Mouse (Mus musculus) hindbrain, embryonic 16.5 days (tissue): Measurements from ENCODE around the gene Trpc4ap. TPM values are rescaled to one million over a fixed set of nuclear protein-coding genes. Genes with fewer than 3 reads are reported as not detected.

Source experiments
- ATAC-seq: fragments of 200-750 bp; cut with Nextera tagmentation; 2 replicates; pipeline ENCODE4 v1.8.0; 2017; ENCODE audit warnings: moderate TSS enrichment, moderate library complexity
- H3K27ac ChIP-seq: fragments of 300-500 bp; sonication (generic); 2 replicates; pipeline ENCODE4 v1.5.1; 2014; ENCODE audit warnings: low read depth, mild to moderate bottlenecking, control low read depth, low read length, moderate library complexity
- H3K27me3 ChIP-seq: fragments of 300-500 bp; sonication (generic); replicated peaks from 2 replicates; pipeline ENCODE4 v1.6.1; 2014; ENCODE audit warnings: low read length; ENCODE audit not compliant: control insufficient read depth, insufficient read depth
- H3K36me3 ChIP-seq: fragments of 300-500 bp; sonication (generic); 2 replicates; pipeline ENCODE4 v1.6.1; 2014; ENCODE audit warnings: mild to moderate bottlenecking, low read length, moderate library complexity, mixed read lengths; ENCODE audit not compliant: control insufficient read depth, insufficient read depth
- H3K4me1 ChIP-seq: fragments of 300-500 bp; sonication (generic); 2 replicates; pipeline ENCODE4 v1.6.1; 2014; ENCODE audit warnings: low read depth, low read length; ENCODE audit not compliant: control insufficient read depth, insufficient read depth
- H3K4me2 ChIP-seq: fragments of 300-500 bp; sonication (generic); 2 replicates; pipeline ENCODE4 v1.6.1; 2014; ENCODE audit warnings: mild to moderate bottlenecking, low read length, control low read depth, moderate library complexity
- H3K4me3 ChIP-seq: fragments of 300-500 bp; sonication (generic); 2 replicates; pipeline ENCODE4 v1.5.1; 2014; ENCODE audit warnings: mild to moderate bottlenecking, low read length, control low read depth, moderate library complexity
- H3K9ac ChIP-seq: fragments of 300-500 bp; sonication (generic); 2 replicates; pipeline ENCODE4 v1.6.1; 2014; ENCODE audit warnings: low read depth, mild to moderate bottlenecking, control low read depth, low read length, moderate library complexity
- H3K9me3 ChIP-seq: fragments of 300-500 bp; sonication (generic); 2 replicates; pipeline ENCODE4 v1.6.1; 2014; ENCODE audit warnings: mild to moderate bottlenecking, low read length, moderate library complexity; ENCODE audit not compliant: control insufficient read depth
- WGBS: fragments of 180-500 bp; shearing (Covaris S2); extraction: QIAGEN DNeasy Blood & Tissue Kit; methylation state at CpG from one replicate; pipeline ENCODE4 v1.1.7; 2014; 5-methylcytosine and 5-hydroxymethylcytosine counted together
- polyA plus RNA-seq: library from polyadenylated mRNA; unstranded; fragments of >200 nt; fragmentation: Nextera tagmentation; extraction: Ambion mirVana; gene quantifications from 2 replicates; pipeline ENCODE4 v1.2.1, GENCODE M21; 2015

The Trpc4ap gene
- polyA plus RNA-seq, 1 experiment from 2014 or later: 155 TPM

DNA sequence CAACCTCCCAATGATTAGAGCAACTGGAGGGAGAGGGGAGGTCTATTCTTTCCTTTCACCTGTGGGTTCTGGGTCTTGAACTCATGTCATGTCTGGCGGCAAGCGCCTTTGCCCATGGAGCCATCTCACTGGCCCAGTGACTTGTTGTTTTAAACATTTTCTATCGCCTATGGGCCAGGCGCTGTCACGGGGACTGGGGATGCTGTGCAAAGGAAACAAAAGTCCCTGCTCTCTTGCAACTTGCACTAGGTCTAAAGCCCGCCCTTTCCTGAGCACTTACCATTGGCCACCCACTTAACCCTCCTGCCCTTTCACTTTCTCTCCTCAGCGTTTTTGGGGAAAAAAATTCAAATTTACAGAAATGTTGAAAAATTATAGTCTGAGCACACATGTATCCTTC is 4.7 kb upstream of the Trpc4ap start:
- H3K4me2 ChIP-seq: no peak overlapping the region
- H3K9ac ChIP-seq: no peak overlapping the region
- no peaks in the 10 kb centered on the region for H3K9me3 ChIP-seq
- whole genome bisulfite sequencing: 77% methylated on average over 7 of the region's 7 CpGs
- H3K27me3 ChIP-seq: no peaks in the 10 kb centered on the region
- H3K4me1 ChIP-seq: no peaks in the 10 kb centered on the region
- H3K27ac ChIP-seq: no peak overlapping the region
- no peak for ATAC-seq
- H3K36me3 ChIP-seq: peaks cover 2% of the 10 kb centered on the region; the same call in 1 of the 2 replicates
- no peak overlapping the region for H3K4me3 ChIP-seq

DNA sequence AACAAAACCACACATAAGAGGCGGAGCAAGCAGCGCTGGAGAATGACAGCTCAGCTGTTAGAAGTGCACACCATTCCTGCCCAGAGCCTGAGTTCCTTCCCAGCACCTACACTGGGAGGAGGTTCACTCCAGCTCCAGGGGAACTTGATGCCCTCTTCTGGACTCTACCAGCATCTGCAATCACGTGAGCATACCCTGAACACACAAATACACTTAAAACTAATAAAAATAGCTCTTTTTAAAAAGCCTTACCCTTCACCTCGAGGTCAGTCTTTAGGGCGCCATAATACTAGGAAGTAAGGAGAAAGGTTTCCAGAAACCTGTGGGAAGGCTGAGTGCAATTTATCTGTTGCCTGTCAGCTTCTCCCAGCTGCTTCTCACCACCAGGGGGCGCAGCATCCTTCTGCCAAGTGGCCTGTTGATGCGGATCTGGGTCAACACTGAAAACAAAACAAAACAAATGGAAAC is 3.9 kb upstream of the Trpc4ap start:
- 16% methylated on average over 7 of the region's 7 CpGs for WGBS
- H3K4me2 ChIP-seq: no peak overlapping the region
- no peak overlapping the region for H3K4me3 ChIP-seq
- no peaks in the 10 kb centered on the region for H3K27me3 ChIP-seq
- no peaks in the 10 kb centered on the region for H3K9me3 ChIP-seq
- H3K4me1 ChIP-seq: peaks cover 2% of the 10 kb centered on the region
- no peak overlapping the region for H3K27ac ChIP-seq
- H3K9ac ChIP-seq: no peak overlapping the region
- peaks cover 2% of the 10 kb centered on the region; the same call in 1 of the 2 replicates for H3K36me3 ChIP-seq
- no peak for ATAC-seq

DNA sequence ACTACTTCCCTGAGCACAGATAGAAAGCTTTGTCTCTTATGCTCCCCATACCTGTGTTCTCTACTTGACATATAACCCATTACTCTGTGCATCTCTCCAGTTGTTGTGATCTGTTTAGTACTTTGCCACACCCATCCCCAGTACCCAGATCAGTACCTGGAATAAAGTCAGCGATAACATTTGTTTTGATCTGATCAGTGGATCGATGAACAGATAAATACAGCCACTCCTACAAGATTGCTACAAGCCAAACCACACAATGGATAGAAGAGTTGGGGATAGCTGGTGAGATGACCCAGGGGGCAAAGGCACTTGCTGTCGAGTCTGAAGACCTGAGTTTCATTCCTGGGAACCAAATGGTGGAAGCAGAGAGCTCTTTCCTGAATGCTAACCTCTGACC is 3.1 kb upstream of the Trpc4ap start:
- 74% methylated on average over 3 of the region's 3 CpGs for WGBS
- Histone ChIP-seq H3K9ac (no peak overlapping the region), H3K27ac (no peak overlapping the region), H3K4me2 (no peak overlapping the region), H3K4me1 (peaks cover 10% of the 10 kb centered on the region), H3K27me3 (no peaks in the 10 kb centered on the region), H3K9me3 (no peaks in the 10 kb centered on the region), H3K4me3 (no peak overlapping the region), H3K36me3 (no peaks in the 10 kb centered on the region)
- no peak for ATAC-seq

DNA sequence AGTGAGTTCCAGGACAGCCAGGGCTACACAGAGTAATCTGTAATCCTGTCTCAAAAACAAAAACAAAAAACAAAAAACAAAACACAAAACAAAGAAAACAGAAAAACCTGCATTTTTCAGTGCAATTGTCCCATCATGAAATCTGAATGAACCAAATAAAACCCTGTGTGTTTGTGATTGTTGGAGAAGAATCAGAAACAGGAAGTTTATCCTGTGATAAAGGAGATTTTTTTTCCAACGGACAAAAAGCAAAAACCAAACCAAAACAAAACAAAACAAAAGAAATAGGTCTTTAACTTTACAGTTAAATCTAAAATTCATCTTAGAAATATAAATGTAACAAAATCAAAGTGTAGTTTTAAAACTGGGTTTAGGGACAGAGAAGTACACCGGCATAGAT is 2.4 kb upstream of the Trpc4ap start:
- Histone ChIP-seq H3K36me3 (no peaks in the 10 kb centered on the region), H3K9ac (no peak overlapping the region), H3K27me3 (no peaks in the 10 kb centered on the region), H3K4me1 (peaks cover 16% of the 10 kb centered on the region), H3K4me3 (no peak overlapping the region), H3K9me3 (no peaks in the 10 kb centered on the region), H3K4me2 (no peak overlapping the region), H3K27ac (no peak overlapping the region)
- ATAC-seq: no peak
- WGBS: 74% methylated on average over 2 of the region's 2 CpGs

DNA sequence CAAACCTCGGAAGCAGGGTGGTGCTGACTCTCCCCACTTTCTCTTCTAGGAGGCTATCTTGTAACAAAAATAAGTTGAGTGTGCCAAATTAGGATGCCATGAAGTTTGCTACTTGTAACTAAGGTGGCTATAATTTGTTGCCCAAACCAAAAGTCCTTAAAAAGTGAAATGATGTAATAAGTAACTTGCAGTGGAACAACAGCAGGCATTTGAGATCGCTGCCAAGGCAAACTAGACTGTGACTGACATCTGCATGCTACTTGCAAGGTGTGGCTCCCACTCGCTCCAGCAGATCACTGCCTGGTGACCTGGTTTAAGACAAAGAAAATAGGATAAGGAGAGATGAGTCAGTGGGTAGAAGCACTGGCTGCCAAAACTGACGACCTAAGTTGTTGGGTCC is 952 bp upstream of the Trpc4ap start:
- Histone ChIP-seq H3K36me3 (no peaks in the 10 kb centered on the region), H3K9me3 (no peaks in the 10 kb centered on the region), H3K9ac (no peak overlapping the region), H3K27ac (no peak overlapping the region), H3K4me2 (no peak overlapping the region), H3K4me1 (peaks cover 21% of the 10 kb centered on the region), H3K27me3 (no peaks in the 10 kb centered on the region), H3K4me3 (no peak overlapping the region)
- 85% methylated on average over 4 of the region's 4 CpGs for WGBS
- ATAC-seq: no peak

DNA sequence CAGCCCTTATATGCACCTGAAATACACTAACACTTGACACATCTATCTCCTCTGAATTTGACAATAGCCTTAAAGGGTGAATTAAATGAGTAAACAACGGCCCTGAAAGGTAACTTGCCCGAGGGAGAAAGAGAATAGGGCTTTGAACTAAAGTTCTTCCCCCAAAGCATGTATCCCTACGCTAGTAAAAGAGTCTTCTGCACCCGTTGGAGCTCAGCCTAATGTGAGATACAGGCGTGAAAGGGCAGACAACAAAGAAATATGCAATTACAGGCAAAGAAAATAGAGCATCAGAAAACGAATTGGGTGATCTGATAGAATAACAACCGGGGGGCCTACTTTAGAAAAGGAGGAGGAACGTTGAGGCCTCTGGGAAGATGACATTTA is 855 bp downstream of the Trpc4ap start:
- Histone ChIP-seq H3K36me3 (no peaks in the 10 kb centered on the region), H3K27me3 (no peaks in the 10 kb centered on the region), H3K27ac (peak overlapping the region; percentile 95), H3K4me1 (peaks cover 21% of the 10 kb centered on the region), H3K9ac (peak overlapping the region; percentile 94), H3K4me2 (peak overlapping the region; percentile 78), H3K4me3 (peak overlapping the region; percentile 99), H3K9me3 (no peaks in the 10 kb centered on the region)
- WGBS: 4% methylated on average over 8 of the region's 8 CpGs
- no peak for ATAC-seq

DNA sequence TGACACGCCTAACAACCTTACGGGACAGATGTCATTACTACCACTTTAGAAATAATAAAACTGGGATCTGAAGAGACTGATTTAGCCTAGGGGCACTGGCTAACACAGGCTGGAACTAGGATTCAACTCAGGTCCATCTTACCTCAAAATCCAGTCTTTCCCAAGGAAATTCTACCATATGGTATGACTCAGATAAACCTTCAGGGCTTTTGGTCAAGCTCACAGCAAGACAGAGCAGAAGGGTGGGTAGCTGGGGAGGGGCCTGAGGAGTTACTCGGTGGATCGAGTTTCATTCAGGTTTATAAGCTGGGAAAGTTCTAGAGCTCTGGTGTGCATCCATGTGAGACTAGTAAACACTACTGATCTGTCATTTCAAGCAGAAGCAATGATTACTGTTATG is 3.0 kb downstream of the Trpc4ap start:
- Histone ChIP-seq H3K27ac (no peak overlapping the region), H3K9ac (no peak overlapping the region), H3K4me2 (no peak overlapping the region), H3K36me3 (no peaks in the 10 kb centered on the region), H3K9me3 (no peaks in the 10 kb centered on the region), H3K4me1 (peaks cover 21% of the 10 kb centered on the region), H3K27me3 (no peaks in the 10 kb centered on the region), H3K4me3 (no peak overlapping the region)
- 78% methylated on average over 4 of the region's 4 CpGs for WGBS
- ATAC-seq: no peak

DNA sequence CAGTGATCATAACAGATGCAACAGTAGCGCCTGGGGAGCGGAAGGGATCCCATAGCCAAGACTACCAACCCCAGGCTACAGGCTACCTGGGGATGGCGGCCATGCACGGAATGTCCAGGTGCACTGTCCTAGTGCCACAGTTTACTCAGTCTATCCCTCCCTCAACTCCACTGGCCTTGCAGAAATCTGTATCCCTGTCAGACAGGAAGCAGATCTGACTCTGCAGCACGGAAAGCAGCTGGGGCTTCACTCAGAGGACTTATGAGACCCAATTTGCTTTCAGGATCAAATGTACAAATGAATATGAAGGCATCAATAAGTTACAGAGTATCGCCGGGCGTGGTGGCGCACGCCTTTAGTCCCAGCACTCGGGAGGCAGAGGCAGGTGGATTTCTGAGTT is 4.4 kb downstream of the Trpc4ap start:
- Histone ChIP-seq H3K36me3 (no peaks in the 10 kb centered on the region), H3K9ac (no peak overlapping the region), H3K4me3 (no peak overlapping the region), H3K9me3 (no peaks in the 10 kb centered on the region), H3K27ac (no peak overlapping the region), H3K27me3 (no peaks in the 10 kb centered on the region), H3K4me2 (no peak overlapping the region), H3K4me1 (peaks cover 21% of the 10 kb centered on the region)
- 97% methylated on average over 11 of the region's 11 CpGs for WGBS
- no peak for ATAC-seq

DNA sequence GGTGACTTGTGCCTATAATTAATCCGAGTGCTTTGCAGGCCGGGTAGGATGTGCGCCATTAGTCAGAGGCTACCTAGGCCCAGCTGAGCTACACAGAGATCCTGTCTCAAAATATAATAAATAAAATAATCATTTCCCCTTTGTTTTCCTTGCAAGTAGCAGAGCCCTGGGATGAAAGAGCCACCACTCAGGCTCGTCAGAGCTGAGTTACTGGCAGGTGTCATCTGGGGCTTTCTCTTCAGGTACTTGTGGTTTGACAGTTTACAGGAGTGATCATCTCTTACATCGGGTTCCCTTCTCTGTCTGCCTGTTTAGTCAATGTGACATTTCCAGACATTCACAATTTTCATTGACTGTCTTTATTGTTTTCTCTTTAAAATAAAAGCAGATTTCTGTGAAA is 5.6 kb downstream of the Trpc4ap start:
- Histone ChIP-seq H3K9ac (no peak overlapping the region), H3K27ac (no peak overlapping the region), H3K9me3 (no peaks in the 10 kb centered on the region), H3K4me1 (peaks cover 21% of the 10 kb centered on the region), H3K27me3 (no peaks in the 10 kb centered on the region), H3K4me2 (no peak overlapping the region), H3K36me3 (no peaks in the 10 kb centered on the region), H3K4me3 (no peak overlapping the region)
- 81% methylated on average over 5 of the region's 5 CpGs for WGBS
- no peak for ATAC-seq

DNA sequence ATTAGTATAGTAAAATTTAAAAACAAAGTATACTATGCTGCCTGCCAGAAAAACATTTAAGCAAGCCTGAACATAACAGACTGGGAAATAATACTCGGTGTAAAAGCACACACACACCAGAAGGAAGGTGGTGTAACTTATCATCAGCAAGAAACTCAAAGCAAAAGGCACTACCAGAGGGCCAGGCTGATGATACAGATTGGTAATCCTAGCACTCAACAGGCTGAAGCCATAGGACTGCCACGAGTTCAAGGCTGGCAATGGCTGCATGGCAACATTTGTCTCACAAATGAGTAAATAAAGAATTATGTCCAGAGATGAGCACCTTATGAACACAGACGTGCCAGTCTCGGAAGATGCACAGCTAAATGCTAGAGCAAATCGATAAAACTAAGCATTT is 8.4 kb downstream of the Trpc4ap start:
- 91% methylated on average over 5 of the region's 5 CpGs for WGBS

More for the DNA sequence above, 8.4 kb downstream of the Trpc4ap start:
- no peak overlapping the region for H3K27ac ChIP-seq
- H3K4me3 ChIP-seq: no peak overlapping the region
- no peaks in the 10 kb centered on the region for H3K9me3 ChIP-seq
- no peaks in the 10 kb centered on the region for H3K27me3 ChIP-seq
- no peak for ATAC-seq
- no peaks in the 10 kb centered on the region for H3K36me3 ChIP-seq
- no peaks in the 10 kb centered on the region; the same call in 1 of the 2 replicates for H3K4me1 ChIP-seq
- H3K9ac ChIP-seq: no peak overlapping the region
- H3K4me2 ChIP-seq: no peak overlapping the region
